Mouse (Mus musculus) bone marrow macrophage, adult 2 months (primary cell): Measurements from ENCODE around the gene Best1.

Source experiments
- CTCF ChIP-seq: IDR thresholded peaks from 2 replicates; pipeline ENCODE4 v1.5.1; 2012; ENCODE audit warnings: low read depth, mild to moderate bottlenecking, low read length, moderate library complexity
- POLR2A ChIP-seq: IDR thresholded peaks from 2 replicates; pipeline ENCODE4 v1.6.1; 2012; ENCODE audit warnings: mild to moderate bottlenecking, low read depth, low read length, borderline replicate concordance

GRCm38 (mm10) chr19:9952390-9952789 lies 49.0 kb downstream of the Best1 start:
- no peak for TF ChIP-seq CTCF
- no peak for TF ChIP-seq POLR2A
